Mouse (Mus musculus) megakaryocyte-erythroid progenitor cell, adult 5-6 weeks (primary cell): ENCODE data around the gene Serinc2. TPM values are rescaled to one million over a fixed set of nuclear protein-coding genes. Genes with fewer than 3 reads are reported as not detected.
"Not testable (repeated sequence)": the region's sequence is repeated elsewhere in the genome, so short reads cannot be mapped to it uniquely, and the experiment has no call there.

Source experiments
- ATAC-seq: replicated peaks from 2 replicates; pipeline ENCODE4 v1.8.0; 2016; ENCODE audit warnings: mild to moderate bottlenecking, inconsistent platforms; ENCODE audit not compliant: severe bottlenecking, poor library complexity, low FRiP score, low TSS enrichment
- total RNA-seq, 2 experiments: library from RNA; stranded (forward) in 1 of 2; stranded (reverse) in 1 of 2; fragments of 200-1000, 215-1000 nt in 1 of 2; fragments of >200 nt in 1 of 2; fragmentation: Nextera tagmentation in 1 of 2; gene quantifications; 2 replicates each; pipeline ENCODE4 v1.2.3; 2014 to 2017

Serinc2 gene
- total RNA-seq, 2 experiments from 2014 or later = not detected

- no peak for ATAC-seq
Measured at GRCm38 (mm10) chr4:130268736-130269135, 10.3 kb downstream of the Serinc2 start.

- ATAC-seq = peak; percentile 46
Measured at GRCm38 (mm10) chr4:130267069-130267468, 11.9 kb downstream of the Serinc2 start.

GRCm38 (mm10) chr4:130266601-130267000 is 12.4 kb downstream of the Serinc2 start:
- no peak for ATAC-seq

GRCm38 (mm10) chr4:130264698-130265349 is 14.2 kb downstream of the Serinc2 start:
- ATAC-seq = peak; percentile 60; the same call in 1 of the 2 replicates

DNA sequence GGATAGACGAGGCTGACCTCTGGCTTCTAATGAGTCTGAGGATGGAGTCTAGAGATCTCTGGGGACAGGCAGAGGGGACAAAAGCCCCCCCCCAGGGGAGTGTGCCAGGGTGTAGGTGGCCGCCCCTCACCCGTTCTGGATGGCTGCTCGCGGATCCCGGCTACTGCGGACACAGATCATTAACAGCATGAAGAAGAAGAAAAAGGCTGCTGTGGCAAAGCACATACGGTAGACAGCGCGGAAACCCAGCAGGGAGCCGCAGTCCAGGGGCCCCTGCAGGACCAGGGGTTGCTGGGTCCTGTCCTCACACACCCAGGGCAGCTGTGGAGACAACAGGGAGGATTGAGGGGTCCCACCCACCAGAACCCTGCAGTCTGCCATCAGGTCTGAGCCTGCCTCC is 14.9 kb downstream of the Serinc2 start:
- ATAC-seq = no peak

GRCm38 (mm10) chr4:130260406-130260805 is 18.6 kb downstream of the Serinc2 start:
- no peak for ATAC-seq

DNA sequence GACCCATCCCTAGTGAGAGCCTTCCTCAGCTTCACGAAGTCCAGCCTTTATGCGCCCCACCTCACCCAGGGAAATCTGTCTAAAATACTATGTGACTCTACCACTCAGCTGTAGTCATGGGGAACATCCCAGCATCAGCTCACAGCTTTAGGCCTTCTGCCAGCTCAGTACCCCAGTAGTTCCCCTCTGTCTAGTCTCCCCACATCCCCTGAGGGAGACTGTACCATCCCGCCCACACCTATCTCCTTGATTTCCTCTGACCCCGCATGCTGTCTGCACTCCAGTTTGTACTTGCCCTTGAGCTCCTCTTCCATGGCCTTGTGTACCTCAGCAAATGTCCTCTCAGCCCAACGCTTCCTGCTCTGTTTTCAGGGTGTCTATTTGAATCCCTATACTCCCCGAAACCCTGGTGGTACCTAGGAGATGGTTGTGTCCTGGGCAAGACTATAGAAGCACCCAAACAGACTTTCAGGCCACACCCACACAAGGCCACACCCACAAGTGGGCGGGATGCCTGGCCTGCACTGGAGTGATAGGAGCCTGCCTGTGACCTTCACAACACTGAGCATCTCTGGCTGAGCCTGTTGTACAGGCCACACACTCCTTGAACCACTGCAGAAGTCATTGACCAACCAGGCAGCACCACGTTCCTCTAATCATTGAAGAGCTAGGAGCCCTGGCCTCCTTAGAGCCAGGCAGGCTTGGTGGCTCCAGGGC is 26.4 kb downstream of the Serinc2 start:
- ATAC-seq = peak; percentile 96

GRCm38 (mm10) chr4:130251763-130252162 is 27.2 kb downstream of the Serinc2 start:
- no peak for ATAC-seq

DNA sequence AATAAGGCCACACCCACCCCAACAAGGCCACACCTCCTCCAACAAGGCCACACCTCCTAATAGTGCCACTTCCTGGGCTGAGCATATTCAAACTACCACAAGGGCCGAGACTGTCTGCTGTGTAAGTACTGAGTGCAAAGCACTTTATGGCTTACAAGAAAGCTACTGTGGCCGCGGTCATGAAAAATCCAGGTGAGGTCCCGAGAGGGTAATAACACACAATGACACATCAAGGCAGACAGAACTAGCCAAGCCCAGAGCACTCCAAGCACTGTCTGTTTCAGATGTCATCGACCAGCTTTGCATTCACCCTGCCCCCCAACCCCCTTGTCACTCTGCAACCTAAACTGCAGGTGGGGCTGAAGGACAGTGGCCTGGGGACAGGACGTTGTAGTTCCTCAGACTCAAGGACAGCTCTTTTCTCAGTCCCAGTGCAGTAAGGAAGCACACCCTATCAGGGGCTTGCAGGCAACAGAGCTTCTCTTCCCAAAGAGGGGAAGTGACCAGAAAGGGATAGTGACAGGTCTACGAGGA is 27.8 kb downstream of the Serinc2 start:
- 0 out of 2 replicates have a peak, but pooled peaks have one; percentile 23 for ATAC-seq

DNA sequence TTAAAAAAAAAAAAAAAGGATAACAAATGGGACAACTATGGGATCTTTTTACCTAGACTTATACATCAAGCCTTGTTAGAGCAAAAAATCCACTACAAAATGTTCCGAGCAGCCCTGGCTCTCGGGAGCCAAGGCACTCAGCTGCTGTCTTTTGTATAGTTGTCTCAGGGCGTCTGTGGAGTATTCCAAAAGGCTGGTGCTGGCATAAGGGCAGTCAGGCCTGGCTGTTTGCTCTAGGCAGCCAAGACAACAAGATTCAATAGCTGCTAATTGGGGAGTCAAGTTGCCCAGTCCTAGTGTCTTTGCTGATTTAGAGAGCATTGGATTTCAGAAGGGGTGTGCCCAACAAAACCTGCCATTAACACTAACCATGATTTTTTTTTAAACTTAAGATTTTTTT is 30.4 kb downstream of the Serinc2 start:
- no peak for ATAC-seq

- peak; percentile 81 for ATAC-seq
Measured at GRCm38 (mm10) chr4:130246132-130246531, 32.9 kb downstream of the Serinc2 start.

DNA sequence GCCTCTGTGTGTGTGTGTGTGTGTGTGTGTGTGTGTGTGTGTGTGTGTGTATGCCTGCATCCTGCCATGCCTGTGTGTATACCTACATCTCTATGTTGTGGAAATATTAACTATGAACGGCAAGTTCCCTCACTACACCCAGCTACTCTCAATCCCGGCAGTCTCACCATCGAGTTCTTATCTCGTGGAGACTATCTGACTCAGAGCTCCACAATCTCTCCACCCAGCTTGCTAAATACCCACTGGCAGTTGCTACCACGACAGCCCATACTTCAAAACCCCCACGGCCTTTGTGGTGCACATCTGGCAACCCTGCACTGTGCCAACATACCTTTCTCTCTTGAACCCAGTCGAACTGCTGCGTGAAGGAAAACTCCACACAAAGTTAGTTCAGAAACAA is 34.3 kb downstream of the Serinc2 start:
- no peak; the same call in 1 of the 2 replicates for ATAC-seq

GRCm38 (mm10) chr4:130243621-130244020 is 35.4 kb downstream of the Serinc2 start:
- ATAC-seq = not testable (repeated sequence)

- ATAC-seq = no peak
Measured at GRCm38 (mm10) chr4:130242956-130243355, 36.0 kb downstream of the Serinc2 start.

- peak; percentile 36; the same call in 1 of the 2 replicates for ATAC-seq
Measured at GRCm38 (mm10) chr4:130240695-130241094, 38.3 kb downstream of the Serinc2 start.

DNA sequence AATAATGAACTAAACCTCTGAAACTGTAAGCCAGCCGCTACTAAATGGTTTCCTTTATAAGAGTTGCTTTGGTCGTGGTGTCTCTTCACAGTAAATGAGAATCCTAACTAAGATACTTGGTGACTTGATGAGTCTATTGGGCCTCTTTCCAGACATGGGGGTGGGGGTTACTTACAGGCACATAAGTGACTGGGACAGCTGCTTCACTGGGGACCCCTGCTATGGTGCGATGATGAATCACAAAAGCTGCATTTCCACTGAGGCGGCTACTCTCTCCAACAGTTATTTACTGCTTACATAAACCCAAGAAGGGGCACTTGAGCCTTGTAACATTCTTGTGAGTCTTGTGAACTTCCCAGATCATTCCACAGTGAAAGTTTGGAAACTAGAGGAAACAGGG is 41.4 kb downstream of the Serinc2 start:
- ATAC-seq = no peak

- no peak for ATAC-seq
Measured at GRCm38 (mm10) chr4:130236361-130236760, 42.6 kb downstream of the Serinc2 start.

DNA sequence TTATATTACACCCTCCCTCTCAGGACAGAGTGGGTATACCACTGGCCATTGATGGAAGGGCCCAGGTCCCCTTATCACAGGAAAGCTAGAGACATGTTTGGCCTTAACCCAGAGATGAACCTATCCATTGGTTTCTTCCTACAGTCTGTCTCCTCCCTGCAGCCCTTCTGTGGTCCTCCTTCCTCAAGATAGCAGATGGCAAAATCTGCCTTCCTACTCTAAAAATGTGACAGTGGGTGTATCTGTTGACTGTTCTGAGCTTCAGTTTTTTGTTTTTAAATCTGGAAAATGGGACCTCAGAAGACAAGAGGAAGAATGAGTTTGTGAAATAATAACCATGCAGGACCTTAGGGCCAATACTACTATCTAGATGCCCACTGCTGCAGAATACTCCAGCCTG is 54.9 kb downstream of the Serinc2 start:
- ATAC-seq = no peak

DNA sequence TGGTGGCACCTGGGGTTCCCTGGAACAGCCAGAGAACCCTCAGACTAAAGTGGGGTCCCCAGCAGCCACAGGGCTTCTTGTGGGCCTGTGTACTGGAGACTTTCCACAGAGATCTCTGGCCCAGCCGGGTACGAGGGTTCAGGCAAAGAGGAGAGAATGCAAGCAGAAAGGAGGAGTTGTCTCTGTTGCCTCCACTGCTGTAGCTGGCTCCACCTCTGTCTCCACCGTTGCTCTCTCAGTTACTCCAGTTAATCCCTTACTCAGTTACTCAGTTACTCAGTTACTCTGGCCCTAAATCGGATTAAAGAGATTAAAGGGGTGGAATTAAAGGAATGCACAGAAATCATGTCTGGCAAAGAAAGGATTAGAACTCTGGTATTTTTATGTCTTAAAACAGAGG is 56.8 kb downstream of the Serinc2 start, which contains the start of gene Gm853:
Gm853 (minus strand) TSS at position 223 of the 400 bp plus-strand sequence.
- no peak for ATAC-seq

DNA sequence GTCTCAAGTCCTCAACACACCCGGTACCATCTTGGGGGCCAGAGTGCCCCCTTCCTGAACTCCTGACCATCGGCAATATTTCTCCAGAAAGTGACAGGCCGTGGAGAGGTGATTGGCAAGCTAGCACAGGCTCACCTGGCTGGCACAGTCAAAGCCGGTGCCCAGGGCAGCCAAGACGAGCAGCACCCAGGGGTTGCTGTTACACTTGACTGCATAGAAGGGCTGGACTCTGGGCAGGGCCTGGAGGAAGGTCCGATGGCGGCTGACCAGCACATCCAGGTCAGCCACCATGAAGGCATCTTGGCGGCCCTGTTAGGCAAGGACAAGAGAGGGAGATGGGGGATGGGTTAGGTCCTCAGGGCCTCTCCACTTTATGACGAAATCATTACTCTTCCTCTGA is 58.8 kb downstream of the Serinc2 start:
- ATAC-seq = no peak

GRCm38 (mm10) chr4:130215392-130215791 is 63.6 kb downstream of the Serinc2 start:
- ATAC-seq = no peak
